Mouse (Mus musculus) bone marrow macrophage, adult 2 months (primary cell): ENCODE measurements around the gene Mdfi. TPM values are rescaled to one million over a fixed set of nuclear protein-coding genes. Genes with fewer than 3 reads are reported as not detected.

Experiments used
- H3K27ac ChIP-seq: 2 replicates; pipeline ENCODE4 v1.5.1; 2012; ENCODE audit warnings: low read depth, low read length; ENCODE audit not compliant: insufficient read depth
- H3K4me1 ChIP-seq: 2 replicates; pipeline ENCODE4 v1.6.1; 2012; ENCODE audit warnings: low read length; ENCODE audit not compliant: control insufficient read depth, insufficient read depth
- H3K4me3 ChIP-seq: 2 replicates; pipeline ENCODE4 v1.5.1; 2012; ENCODE audit warnings: mild to moderate bottlenecking, low read length, moderate library complexity; ENCODE audit not compliant: insufficient read depth
- CTCF ChIP-seq: IDR thresholded peaks from 2 replicates; pipeline ENCODE4 v1.5.1; 2012; ENCODE audit warnings: low read depth, mild to moderate bottlenecking, low read length, moderate library complexity
- POLR2A ChIP-seq: IDR thresholded peaks from 2 replicates; pipeline ENCODE4 v1.6.1; 2012; ENCODE audit warnings: mild to moderate bottlenecking, low read depth, low read length, borderline replicate concordance
- polyA plus RNA-seq: library from polyadenylated mRNA; stranded (reverse); fragments of >200 nt; gene quantifications from 2 replicates; pipeline ENCODE4 v1.2.4, GENCODE M21; 2012; ENCODE audit not compliant: missing spikeins, insufficient read depth, insufficient read length

Mdfi gene
- polyA plus RNA-seq, 1 experiment = not detected

GRCm38 (mm10) chr17:47850035-47850434 is 15.5 kb upstream of the Mdfi start:
- Histone ChIP-seq H3K4me3 (no peak overlapping the region), H3K27ac (no peak overlapping the region), H3K4me1 (peaks cover 23% of the 10 kb centered on the region)
- no peak for TF ChIP-seq POLR2A
- no peak for TF ChIP-seq CTCF

GRCm38 (mm10) chr17:47847985-47848384 is 13.5 kb upstream of the Mdfi start:
- Histone ChIP-seq H3K4me3 (no peak overlapping the region), H3K4me1 (peaks cover 26% of the 10 kb centered on the region), H3K27ac (no peak overlapping the region)
- TF ChIP-seq POLR2A = no peak
- no peak for TF ChIP-seq CTCF

- no peak for TF ChIP-seq POLR2A
- no peak for TF ChIP-seq CTCF
- no peak overlapping the region for H3K4me3 ChIP-seq
- peaks cover 36% of the 10 kb centered on the region for H3K4me1 ChIP-seq
- no peak overlapping the region for H3K27ac ChIP-seq
Measured at GRCm38 (mm10) chr17:47845609-47846008, 11.1 kb upstream of the Mdfi start.

GRCm38 (mm10) chr17:47843465-47843864 is 9.0 kb upstream of the Mdfi start:
- TF ChIP-seq POLR2A = no peak
- peak; percentile 37 for TF ChIP-seq CTCF
- Histone ChIP-seq H3K27ac (no peak overlapping the region), H3K4me1 (peaks cover 21% of the 10 kb centered on the region), H3K4me3 (no peak overlapping the region)

- Histone ChIP-seq H3K4me3 (peak overlapping the region; percentile 22), H3K4me1 (peaks cover 21% of the 10 kb centered on the region), H3K27ac (peak overlapping the region; percentile 76)
- TF ChIP-seq CTCF (no peak), POLR2A (no peak)
Measured at GRCm38 (mm10) chr17:47841931-47842623, 7.6 kb upstream of the Mdfi start.

GRCm38 (mm10) chr17:47841521-47841920 is 7.0 kb upstream of the Mdfi start:
- no peak overlapping the region for H3K27ac ChIP-seq
- H3K4me1 ChIP-seq = peaks cover 21% of the 10 kb centered on the region
- H3K4me3 ChIP-seq = no peak overlapping the region
- TF ChIP-seq CTCF = no peak
- no peak for TF ChIP-seq POLR2A

GRCm38 (mm10) chr17:47837808-47838207 is 3.3 kb upstream of the Mdfi start:
- peaks cover 18% of the 10 kb centered on the region for H3K4me1 ChIP-seq
- no peak overlapping the region for H3K4me3 ChIP-seq
- H3K27ac ChIP-seq = no peak overlapping the region
- TF ChIP-seq POLR2A (no peak), CTCF (no peak)

GRCm38 (mm10) chr17:47833628-47834481 is 636 bp downstream of the Mdfi start:
- H3K27ac ChIP-seq = no peak overlapping the region
- peaks cover 3% of the 10 kb centered on the region; the same call in 1 of the 2 replicates for H3K4me1 ChIP-seq
- TF ChIP-seq POLR2A (no peak), CTCF (no peak)
- H3K4me3 ChIP-seq = peak overlapping the region; percentile 35

GRCm38 (mm10) chr17:47833029-47833627 is 1.4 kb downstream of the Mdfi start:
- H3K4me3 ChIP-seq = peak overlapping the region; percentile 35
- H3K4me1 ChIP-seq = peaks cover 3% of the 10 kb centered on the region; the same call in 1 of the 2 replicates
- H3K27ac ChIP-seq = no peak overlapping the region
- TF ChIP-seq CTCF (no peak), POLR2A (no peak)

- peak overlapping the region; percentile 35 for H3K4me3 ChIP-seq
- H3K27ac ChIP-seq = no peak overlapping the region
- TF ChIP-seq POLR2A (no peak), CTCF (no peak)
- H3K4me1 ChIP-seq = peaks cover 3% of the 10 kb centered on the region; the same call in 1 of the 2 replicates
Measured at GRCm38 (mm10) chr17:47832501-47833028, 1.9 kb downstream of the Mdfi start.
